Comparison of ENCODE assay signal across 10 mouse cellular contexts in genomic region chr19:30157031-30157687, GRCm38 (mm10). TPM values are rescaled to one million over a fixed set of nuclear protein-coding genes. Genes with fewer than 3 reads are reported as not detected.
DNase-seq lines count a peak whose midpoint lies in the region; ATAC-seq lines count a peak whose summit lies in the region.
"Had no signal": no experiment of that assay in that cellular context is flagged by ENCODE, and none has a peak within 500 bp of the region (broad histone marks: within the 10 kb centered on the region; RNA-seq: fewer than 3 reads in every experiment).

No protein-coding gene starts in this region.

- peak overlapping the region; percentile 36 for H3K4me2 ChIP-seq in midbrain, embryonic 13.5 days (replicated peaks)
- H3K4me2 ChIP-seq: heart, embryonic 15.5 days had no signal

- peaks cover 35% of the 10 kb centered on the region for H3K4me1 ChIP-seq in midbrain, embryonic 13.5 days (replicated peaks)
- H3K4me1 ChIP-seq: heart, embryonic 15.5 days had no signal

- WGBS in midbrain, embryonic 13.5 days, result 30% methylated on average over 12 of the region's 12 CpGs

- ATAC-seq in frontal cortex, adult (ENCODE audit: low TSS enrichment), result peak; percentile 89
- ATAC-seq in midbrain, embryonic 13.5 days, result peak; percentile 61
- ATAC-seq in inflammation-experienced regulatory T-cells, adult 6 months, result no peak

- no peaks in the 10 kb centered on the region for H3K9me3 ChIP-seq in midbrain, embryonic 13.5 days
- H3K9me3 ChIP-seq: heart, embryonic 15.5 days had no signal

- no peak overlapping the region for H3K4me3 ChIP-seq in midbrain, embryonic 13.5 days (replicated peaks)
- H3K4me3 ChIP-seq: heart, embryonic 15.5 days had no signal

- peak; percentile 22 for DNase-seq in R1 (ENCODE audit: low read depth, low spot score)
- peak; percentile 46 for DNase-seq in left cerebral cortex, adult 11 months (ENCODE audit: low spot score)
- DNase-seq in kidney, adult 9 months, result no peak
- no peak for DNase-seq in cerebellum, postnatal 25 days
- no peak for DNase-seq in adrenal gland, postnatal 36 days
- DNase-seq: lung, postnatal 10 days had no signal

- no peaks in the 10 kb centered on the region for H3K36me3 ChIP-seq in midbrain, embryonic 13.5 days
- H3K36me3 ChIP-seq: heart, embryonic 15.5 days had no signal

- no peak overlapping the region for H3K9ac ChIP-seq in midbrain, embryonic 13.5 days (replicated peaks)
- H3K9ac ChIP-seq: heart, embryonic 15.5 days had no signal

- H3K27ac ChIP-seq in midbrain, embryonic 13.5 days, result no peak overlapping the region
- H3K27ac ChIP-seq: heart, embryonic 15.5 days had no signal

- H3K27me3 ChIP-seq in midbrain, embryonic 13.5 days, result no peaks in the 10 kb centered on the region
- H3K27me3 ChIP-seq: heart, embryonic 15.5 days had no signal

RNA-seq across cellular contexts. Expression of gene Gldc, which starts 18.1 kb away (rescaled TPM):
- polyA plus RNA-seq in midbrain, embryonic 13.5 days (2015; fragmentation: Nextera tagmentation; extraction: Ambion mirVana), result 10.6 and 11.4 TPM in 2 replicates
- total RNA-seq in adrenal gland, postnatal 36 days (2021), result under 1 TPM; 0.46 to 0.63 TPM
- polyA plus RNA-seq in inflammation-experienced regulatory T-cells, adult 6 months (2017; shearing (Covaris generic)), result under 1 TPM in 2 of 3 experiments, not detected in 1; 0.39 to 0.44 TPM

Comparison
In these comparisons a context has a peak if more than half of its experiments do, and no peak if none do; other contexts are left out.
1. DNase-seq: peak in R1 (single experiment) and left cerebral cortex, adult 11 months (single experiment); none in kidney, adult 9 months (single experiment), cerebellum, postnatal 25 days (0 of 2) and adrenal gland, postnatal 36 days (0 of 2).